Mouse (Mus musculus) monocyte, adult 2 months (primary cell): Measurements from ENCODE around the gene Pld3.
A peak's percentile ranks its signal among the peaks of the same experiment; 100 is the strongest.

ENCODE experiments used
- DNase-seq, 2 experiments: peaks; one replicate each; pipeline ENCODE4 v3.0.0; 2022; ENCODE audit warnings: low spot score in 2 of 2, low read depth in 1 of 2

Pld3 gene

GRCm38 (mm10) chr7:27487740-27488268, 65.2 kb downstream of the Pld3 start:
- no peak for DNase-seq

DNA sequence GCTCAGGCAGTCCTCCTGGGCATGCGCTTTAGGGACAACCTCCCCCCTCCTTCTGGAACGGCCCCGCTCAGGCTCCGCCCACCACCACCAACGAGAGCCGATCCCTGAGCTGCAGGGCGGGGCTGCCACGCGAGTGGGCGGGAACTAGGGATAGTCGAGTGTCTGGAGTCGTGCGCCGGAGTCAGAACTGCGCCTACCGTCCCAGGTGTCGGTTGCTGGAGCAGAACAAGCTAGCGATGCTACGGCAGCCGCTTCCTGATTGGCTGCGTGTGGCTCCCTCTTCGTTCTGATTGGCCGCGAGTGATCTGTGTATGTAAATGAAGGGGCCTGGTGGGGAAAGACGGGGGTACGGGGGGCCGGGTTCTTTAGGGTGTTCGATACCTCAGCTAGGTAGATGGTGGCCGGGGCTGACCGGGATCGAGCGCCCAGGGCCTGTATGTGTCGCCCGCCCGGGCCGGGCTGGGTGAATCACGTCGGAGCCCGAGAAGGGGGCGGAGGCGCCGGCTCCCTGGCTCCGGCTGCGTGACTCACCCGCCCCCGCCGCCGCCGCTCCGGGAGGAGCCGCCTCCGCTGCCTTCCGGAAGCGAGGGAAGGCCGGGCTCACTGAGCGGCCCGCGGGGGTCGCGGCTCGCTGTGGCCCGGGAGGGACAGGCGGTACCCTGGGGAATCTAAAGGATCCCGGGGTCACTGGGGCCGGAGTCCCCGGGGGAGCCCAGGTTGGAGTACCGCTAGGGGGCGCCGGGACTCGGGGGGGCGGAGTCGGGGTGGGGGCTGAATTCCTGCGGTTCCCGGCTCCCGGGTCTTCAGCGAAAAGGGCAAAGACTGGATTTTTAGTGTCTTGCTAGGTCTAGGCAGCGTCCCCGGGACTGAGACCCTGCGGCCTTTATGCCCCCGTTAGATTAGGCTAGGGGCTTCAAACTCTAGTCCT, 66.0 kb downstream of the Pld3 start, which contains the start of gene Sertad1:
Sertad1 (plus strand) TSS at position 141 of the 928 bp plus-strand sequence.
- DNase-seq: peak; percentile 99 to 100

DNA sequence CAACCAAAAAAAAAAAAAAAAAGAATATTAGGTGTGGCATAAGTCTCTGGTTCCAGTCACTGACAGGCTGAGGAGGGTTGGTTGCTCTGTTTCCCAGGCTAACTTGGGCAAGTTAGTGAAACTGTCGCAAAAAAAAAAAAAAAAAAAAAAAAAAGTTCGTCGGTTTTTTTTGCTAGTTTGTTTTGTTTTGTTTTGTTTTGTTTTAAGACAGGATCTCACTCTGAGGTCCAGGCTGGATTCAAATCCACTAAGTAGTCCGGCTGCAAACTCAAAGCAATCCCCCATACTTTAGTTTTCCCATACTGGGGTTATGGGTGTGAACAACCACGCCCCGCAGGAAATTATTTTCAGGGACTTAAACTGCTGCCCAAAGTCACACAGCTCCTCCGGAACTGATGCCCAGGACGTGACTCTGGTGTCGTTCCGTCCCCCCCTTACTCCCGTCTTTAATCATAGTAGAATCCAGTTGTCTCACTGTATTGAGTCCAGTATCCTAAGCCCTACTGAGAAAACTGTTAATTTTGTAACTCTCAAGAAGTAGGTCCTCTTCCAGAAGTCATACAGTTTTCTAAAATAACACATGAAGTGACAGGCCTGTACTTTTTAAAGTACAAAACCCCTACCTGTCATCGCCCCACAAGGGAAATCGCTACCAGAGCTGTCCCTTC, 66.8 kb downstream of the Pld3 start:
- DNase-seq: no peak

DNA sequence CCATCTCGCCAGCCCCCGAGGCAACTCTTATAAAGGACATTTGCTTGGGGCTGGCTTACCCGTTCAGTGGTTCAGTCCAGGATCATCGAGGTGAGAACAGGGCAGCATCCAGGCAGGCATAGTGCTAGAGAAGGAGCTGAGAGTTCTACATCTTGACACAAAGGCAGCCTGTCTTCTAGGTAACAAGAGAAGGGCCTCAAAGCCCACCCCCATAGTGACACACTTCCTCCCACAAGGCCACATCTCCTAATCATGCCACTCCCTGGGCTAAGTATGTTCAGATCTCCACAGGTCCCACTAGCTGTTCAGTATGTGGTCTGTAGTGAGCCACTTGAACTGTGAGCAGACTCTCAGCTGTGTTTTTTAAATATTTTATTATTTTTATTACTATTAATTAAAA, 69.2 kb downstream of the Pld3 start:
- no peak for DNase-seq
